Comparison of ENCODE assay signal across 8 mouse cellular contexts in the genomic region with DNA sequence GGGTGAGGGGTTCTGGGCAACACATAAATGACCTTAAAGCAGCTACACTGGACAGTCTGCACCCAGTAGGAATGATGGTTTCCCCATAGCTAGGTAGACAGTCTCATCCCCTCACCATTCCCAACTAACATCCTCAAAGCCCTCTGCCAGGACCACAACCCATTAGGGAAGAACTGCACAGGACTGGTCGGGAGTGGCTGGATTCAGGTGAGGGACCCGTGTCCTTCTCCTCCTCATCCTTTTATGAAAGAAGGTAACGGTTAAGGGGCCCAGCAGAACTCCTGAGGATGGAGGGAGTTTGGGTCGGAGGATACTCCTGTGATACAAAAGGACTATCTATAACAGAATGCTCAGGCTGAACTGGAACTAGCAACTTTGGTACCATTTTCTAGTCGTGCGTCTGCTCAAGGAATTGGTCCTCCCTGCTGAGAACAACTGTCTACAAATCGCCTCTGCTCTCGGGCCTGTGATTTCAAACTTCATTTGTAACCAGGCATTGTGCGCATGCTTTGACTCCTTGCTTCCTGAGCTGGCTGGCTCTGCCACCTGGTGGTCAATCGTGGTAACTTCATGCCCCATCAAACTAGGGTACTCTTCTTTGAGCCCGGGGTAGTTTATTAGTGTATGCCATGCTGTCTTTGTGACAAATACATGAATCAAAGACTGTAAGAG.
DNase-seq lines count a peak whose midpoint lies in the region; ATAC-seq lines count a peak whose summit lies in the region.

No protein-coding gene starts in this region.

- H3K27me3 ChIP-seq in heart, embryonic 12.5 days (replicated peaks) = no peaks in the 10 kb centered on the region

- ATAC-seq in heart, embryonic 12.5 days (ENCODE audit: insufficient number of reproducible peaks, low FRiP score) = no peak

- no peak overlapping the region for H3K4me2 ChIP-seq in heart, embryonic 12.5 days

- 28% methylated on average over 11 of the region's 11 CpGs for WGBS in heart, embryonic 12.5 days

- no peak overlapping the region for H3K4me3 ChIP-seq in heart, embryonic 12.5 days

- DNase-seq in heart, adult 11 months = peak; percentile 95
- peak; percentile 86 for DNase-seq in embryo, embryonic 11 days
- peak; percentile 67 to 69 for DNase-seq in gastrocnemius, postnatal 36 days
- DNase-seq in kidney, adult 11 months = peak; percentile 48
- DNase-seq in left cerebral cortex, postnatal 4 days = peak; percentile 78
- peak; percentile 19 to 64 for DNase-seq in monocyte, adult 2 months (ENCODE audit: low read depth in 1 of 2, low spot score in 2 of 2)
- DNase-seq in spleen, postnatal 10 days (ENCODE audit: low spot score in 2 of 2) = peak; percentile 66 to 83

- no peaks in the 10 kb centered on the region for H3K4me1 ChIP-seq in heart, embryonic 12.5 days (replicated peaks)

- no peak overlapping the region for H3K9ac ChIP-seq in heart, embryonic 12.5 days

- no peak overlapping the region for H3K27ac ChIP-seq in heart, embryonic 12.5 days (ENCODE audit: poor library complexity, severe bottlenecking)

- H3K36me3 ChIP-seq in heart, embryonic 12.5 days = no peaks in the 10 kb centered on the region

- H3K9me3 ChIP-seq in heart, embryonic 12.5 days (replicated peaks) = peaks cover 4% of the 10 kb centered on the region; the same call in 1 of the 2 replicates

- intact Hi-C loops in gastrocnemius, postnatal 36 days (cut with DNase I) = loop anchor here (2.0 to 10.0 kb wide), 4 partner anchors 191 to 767 kb away; no protein-coding TSS in a partner anchor
- intact Hi-C loops in left cerebral cortex, postnatal 4 days (cut with DNase I) = loop anchor here (1.0 to 10.0 kb wide), 5 partner anchors 89 to 759 kb away; a partner anchor contains a TSS

Comparison
In these comparisons a context has a peak if more than half of its experiments do, and no peak if none do; other contexts are left out.
1. DNase-seq: peak in every context shown above with its lines; median percentile 95 in heart, adult 11 months; 86 in embryo, embryonic 11 days; 78 in left cerebral cortex, postnatal 4 days; 74 in spleen, postnatal 10 days; 68 in gastrocnemius, postnatal 36 days; 48 in kidney, adult 11 months; 42 in monocyte, adult 2 months.